Mouse (Mus musculus): ENCODE data around the gene Nanos3.

Nanos3 gene

DNA sequence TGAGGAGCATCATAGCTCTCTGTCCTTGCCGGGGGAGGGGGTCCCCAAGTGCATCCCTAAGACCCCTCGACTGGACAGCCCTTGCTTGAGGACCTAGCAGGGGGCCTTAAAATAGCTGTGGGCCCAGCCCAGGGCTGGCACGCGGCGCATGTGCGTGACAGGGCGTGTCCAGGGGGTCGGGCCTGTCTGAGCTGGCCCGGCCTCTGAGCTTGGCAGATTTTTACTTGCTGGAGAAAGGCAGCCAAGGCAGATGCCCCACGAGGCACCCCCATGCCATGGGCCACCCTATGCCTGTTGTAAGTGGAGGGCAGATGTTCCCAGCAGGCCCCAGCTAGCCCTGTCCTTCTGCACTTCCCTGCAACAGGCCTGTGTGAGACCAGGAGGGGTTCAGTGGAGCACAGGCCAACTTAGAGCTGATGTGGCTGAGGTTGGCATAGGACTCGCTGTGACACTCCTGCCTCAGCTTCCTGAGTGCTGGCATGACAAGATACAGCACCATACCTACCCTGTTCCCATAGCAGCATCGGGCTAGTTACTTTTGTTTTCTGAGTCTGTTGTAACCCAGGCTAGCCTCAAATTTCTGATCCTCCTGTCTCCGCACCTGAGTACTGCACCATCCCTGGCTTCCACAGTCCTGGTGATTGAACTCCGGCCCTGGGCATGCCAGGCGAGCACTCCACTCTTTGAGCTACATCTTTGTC lies 16.7 kb upstream of the Nanos3 start:
- in situ Hi-C loops (cut with MboI, MseI) = loop anchor here in 1 of 2 experiments (5.0 kb wide), 1 partner anchor 441 kb away; no protein-coding TSS in a partner anchor

GRCm38 (mm10) chr8:84200652-84201544 lies 15.9 kb upstream of the Nanos3 start:
- in situ Hi-C loops (cut with MboI, MseI) = loop anchor here in 1 of 2 experiments (5.0 kb wide), 1 partner anchor 441 kb away; no protein-coding TSS in a partner anchor

GRCm38 (mm10) chr8:84200126-84200555 lies 15.1 kb upstream of the Nanos3 start:
- in situ Hi-C loops (cut with MboI, MseI) = loop anchor here in 1 of 2 experiments (5.0 kb wide), 1 partner anchor 442 kb away; no protein-coding TSS in a partner anchor

- in situ Hi-C loops (cut with MboI, MseI) = loop anchor here in 1 of 2 experiments (5.0 kb wide), 1 partner anchor 443 kb away; no protein-coding TSS in a partner anchor
These were observed 14.5 kb upstream of the Nanos3 start for GRCm38 (mm10) chr8:84199348-84200125.

- in situ Hi-C loops (cut with MboI, MseI) = no loop called here
These were observed 13.9 kb upstream of the Nanos3 start for GRCm38 (mm10) chr8:84198871-84199270.

DNA sequence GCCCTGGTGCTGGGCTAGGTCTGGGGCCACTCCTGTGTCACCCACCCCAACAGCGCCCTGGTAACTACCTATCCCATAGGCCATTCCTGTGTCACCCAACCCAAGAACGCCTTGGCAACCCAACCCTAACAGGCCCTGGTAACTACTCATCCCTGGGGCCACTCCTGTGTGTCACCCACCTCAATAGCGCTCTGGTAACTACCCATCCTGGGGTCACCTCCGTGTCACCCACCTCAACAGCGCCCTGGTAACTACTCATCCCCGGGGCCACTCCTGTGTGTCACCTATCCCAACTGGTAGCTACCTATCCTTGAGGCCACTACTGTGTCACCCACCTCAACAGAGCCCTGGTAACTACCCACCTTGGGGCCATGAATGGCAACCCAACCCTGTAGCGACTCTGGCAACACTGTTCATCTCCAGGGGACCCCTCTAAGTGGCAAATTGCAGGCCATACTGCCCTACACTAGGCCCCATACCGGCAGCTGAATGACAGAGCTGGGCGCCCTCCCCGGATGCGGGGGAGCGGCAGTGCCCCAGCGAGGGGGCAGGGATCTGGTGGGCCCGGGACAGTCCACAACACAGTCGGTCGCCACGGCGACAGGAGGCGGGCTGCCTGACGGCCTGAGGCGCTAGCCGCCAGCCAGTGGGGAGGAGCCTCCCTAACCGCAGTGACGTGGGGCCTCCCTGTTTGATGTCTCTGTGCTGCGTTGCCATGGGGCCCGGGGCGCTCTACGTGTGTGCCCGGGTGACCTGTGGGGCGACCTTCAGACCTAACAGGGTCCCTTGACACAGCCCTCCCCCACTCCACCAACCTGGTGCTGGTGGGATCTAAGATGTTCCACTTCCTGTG lies 13.1 kb upstream of the Nanos3 start:
- in situ Hi-C loops (cut with MboI, MseI) = no loop called here

DNA sequence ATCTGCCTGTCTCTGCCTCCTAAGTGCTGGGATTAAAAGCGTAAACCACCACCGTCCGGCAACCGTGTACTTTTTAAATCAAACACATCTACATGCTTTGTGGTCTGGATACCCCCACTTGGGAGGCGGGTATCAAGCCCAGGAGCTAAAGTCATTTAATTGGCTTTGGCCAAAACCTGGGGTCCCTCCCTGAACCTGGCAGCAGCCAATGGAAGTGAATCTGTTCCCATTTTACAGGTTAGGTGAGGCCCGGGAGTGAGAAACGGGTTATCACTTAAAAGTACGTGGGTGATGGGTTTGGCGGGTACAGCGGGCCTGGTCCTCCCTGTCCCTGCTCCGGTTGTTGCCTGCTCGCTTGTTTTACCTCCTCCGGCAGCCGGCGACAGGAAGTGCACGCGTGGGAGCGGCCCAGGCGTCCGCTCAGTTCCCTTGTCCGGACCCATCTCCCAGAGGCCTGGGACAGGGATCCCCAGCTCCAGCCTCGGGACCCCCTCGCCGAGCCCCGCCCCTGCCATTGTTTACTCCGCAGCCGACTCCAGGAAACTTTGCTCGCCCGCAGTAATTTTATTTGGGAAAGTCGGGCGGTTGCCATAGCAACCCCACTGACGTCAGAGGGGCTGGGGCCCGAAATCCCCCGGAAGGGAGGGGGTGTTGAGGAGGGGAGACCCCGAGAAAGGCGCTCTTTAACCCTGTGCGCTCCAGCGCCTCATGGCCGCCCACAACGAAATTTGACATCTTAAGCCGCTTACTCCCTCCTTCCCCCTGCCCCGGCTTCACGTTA lies 12.3 kb upstream of the Nanos3 start:
- in situ Hi-C loops (cut with MboI, MseI) = no loop called here

DNA sequence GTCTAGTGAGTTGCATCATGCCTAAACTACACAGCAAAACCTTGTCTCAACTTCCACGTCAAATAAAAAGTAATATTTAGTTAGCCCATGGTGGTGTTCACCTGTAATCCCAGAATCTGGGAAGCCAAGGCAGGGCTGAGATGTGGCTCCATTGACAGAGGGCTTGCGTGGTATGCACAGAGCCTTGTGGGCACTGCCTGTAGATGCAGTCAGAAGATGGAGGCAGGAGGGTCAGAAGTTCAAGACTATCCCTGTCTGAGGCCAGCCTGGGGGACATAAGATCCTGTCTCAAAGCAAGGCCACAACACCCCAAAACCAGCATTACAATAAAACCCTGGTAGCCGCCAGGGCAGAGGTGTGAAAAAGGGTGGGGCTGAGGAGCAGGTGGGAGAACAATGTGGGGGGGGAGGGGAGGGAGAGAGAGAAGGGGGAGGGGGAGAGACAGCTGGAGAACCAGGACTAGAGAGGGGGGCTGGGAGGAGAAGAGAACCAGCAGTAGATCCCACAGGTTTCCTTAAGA lies 9.3 kb upstream of the Nanos3 start:
- in situ Hi-C loops (cut with MboI, MseI) = no loop called here

GRCm38 (mm10) chr8:84193566-84193965 lies 8.5 kb upstream of the Nanos3 start:
- in situ Hi-C loops (cut with MboI, MseI) = no loop called here

- in situ Hi-C loops (cut with MboI, MseI) = no loop called here
These were observed 8.1 kb upstream of the Nanos3 start for GRCm38 (mm10) chr8:84193161-84193560.

- in situ Hi-C loops (cut with MboI, MseI) = no loop called here
These were observed 7.5 kb upstream of the Nanos3 start for GRCm38 (mm10) chr8:84192555-84192954.

GRCm38 (mm10) chr8:84192023-84192422 lies 7.0 kb upstream of the Nanos3 start:
- in situ Hi-C loops (cut with MboI, MseI) = no loop called here

DNA sequence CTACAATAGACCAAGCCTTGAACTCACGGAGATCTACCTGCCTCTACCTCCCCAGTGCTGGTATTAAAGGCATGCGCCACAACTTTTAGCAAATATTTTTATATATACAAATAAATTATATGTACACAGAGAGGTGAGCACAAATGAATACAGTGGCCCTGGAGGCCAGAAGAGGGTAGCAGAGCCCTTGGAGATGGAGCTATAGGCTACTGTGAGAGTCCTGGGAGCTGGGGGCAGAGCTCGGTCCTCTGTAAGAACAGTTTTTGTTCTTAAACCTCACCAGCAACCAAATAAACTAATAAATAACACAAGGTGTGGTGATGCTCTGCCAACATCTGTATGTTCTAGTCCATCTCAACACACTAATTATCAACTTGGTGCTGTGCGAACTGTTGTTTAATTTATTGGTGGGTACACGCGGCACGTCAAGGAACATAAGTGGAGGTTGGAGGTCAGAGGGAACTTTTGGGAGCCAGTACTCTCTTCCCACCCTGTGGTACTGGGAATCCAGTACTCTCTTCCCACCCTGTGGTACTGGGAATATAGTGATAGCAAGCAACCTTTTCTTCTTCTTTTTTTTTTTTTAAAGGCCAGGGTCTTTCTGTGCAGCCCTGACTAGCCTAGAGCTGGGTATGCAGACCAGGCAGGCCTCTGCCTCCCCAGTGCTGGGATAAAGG lies 5.3 kb upstream of the Nanos3 start:
- in situ Hi-C loops (cut with MboI, MseI) = no loop called here

DNA sequence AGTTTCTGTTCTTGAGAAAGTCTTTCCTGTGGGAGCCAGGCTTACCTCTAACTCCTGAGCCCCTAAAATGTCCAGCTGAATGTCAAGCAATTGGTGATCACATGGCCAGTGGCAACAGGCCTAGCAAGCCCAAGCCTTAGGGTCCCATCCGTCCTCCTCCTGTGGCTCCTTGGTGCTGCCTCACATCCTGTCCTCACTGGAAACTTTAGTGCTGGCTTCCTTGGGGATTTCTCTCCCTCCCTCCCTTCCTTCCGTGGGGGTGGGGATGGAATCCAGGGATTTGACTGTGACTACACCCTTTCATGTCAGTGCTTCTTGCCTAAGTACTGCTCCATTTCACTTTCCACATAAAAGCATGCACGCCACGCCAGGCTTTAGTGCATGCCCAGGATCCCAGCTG lies 4.6 kb upstream of the Nanos3 start:
- in situ Hi-C loops (cut with MboI, MseI) = no loop called here

DNA sequence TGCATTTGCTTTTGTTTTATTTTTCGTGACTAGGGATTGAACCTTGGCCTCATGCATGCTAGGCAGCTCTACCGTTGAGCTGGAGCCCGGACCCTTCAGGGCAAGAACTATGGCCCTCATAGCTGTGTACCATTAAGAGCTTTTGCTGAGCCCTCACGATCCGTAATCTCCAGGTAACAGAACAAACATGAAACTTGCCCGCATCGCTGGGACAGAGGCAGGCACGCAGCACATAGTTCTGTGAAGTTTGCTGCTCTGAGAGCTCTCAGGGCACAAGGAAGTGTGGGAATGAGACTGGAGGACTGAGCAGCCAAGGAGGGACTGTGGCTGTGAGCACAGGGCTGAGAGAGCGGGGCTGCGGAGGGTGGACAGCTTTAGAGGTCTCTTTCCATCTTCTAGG lies 3.7 kb upstream of the Nanos3 start:
- in situ Hi-C loops (cut with MboI, MseI) = no loop called here

DNA sequence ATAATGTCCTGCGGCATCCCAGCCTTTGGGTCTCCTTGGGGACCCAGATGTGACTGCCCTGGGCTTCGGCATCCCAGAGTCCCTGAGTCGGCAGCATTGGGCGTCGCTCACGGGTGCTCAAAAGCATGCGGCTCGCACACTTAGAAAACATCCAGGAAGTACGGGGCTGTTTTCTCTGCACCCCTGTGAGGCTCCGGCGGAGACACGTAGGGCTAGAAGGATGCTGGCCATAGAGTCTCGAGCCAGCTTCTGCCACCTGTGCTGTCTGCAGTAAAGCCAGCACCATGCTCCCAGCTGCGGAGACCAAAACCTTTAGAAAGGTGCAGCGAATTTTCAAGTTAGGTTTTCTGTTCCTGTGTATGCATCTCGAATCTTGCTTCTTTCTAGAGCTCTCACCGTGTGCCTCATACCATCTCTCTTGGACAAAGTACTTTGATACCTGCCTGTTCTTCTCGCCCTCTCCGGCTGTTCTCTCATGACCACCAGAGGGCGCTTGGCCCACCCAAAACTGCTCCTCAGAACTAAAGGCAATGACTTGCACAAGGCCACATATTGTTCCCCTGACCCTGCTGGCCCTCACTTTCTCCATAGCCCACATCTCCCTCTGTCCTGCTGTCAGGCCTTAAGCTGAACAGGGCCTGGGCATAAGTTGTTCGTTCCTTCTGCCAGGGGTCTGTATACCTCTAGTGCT lies 2.2 kb upstream of the Nanos3 start:
- in situ Hi-C loops (cut with MboI, MseI) = no loop called here

- in situ Hi-C loops (cut with MboI, MseI) = no loop called here
These were observed 1.5 kb upstream of the Nanos3 start for GRCm38 (mm10) chr8:84186547-84186946.
